In genomic region chr19:55833807-55834385, GRCm38 (mm10) we compare ENCODE assay signal across 21 mouse cellular contexts.
A peak's percentile ranks its signal among the peaks of the same experiment; 100 is the strongest.
DNase-seq lines count a peak whose midpoint lies in the region; ATAC-seq and TF ChIP-seq lines count a peak whose summit lies in the region.
"Had no signal": no experiment of that assay in that cellular context is flagged by ENCODE, and none has a peak within 500 bp of the region (broad histone marks: within the 10 kb centered on the region; RNA-seq: fewer than 3 reads in every experiment).

No protein-coding gene starts in this region.

- H3K27ac ChIP-seq in intestine, postnatal 0 days (ENCODE audit: low read depth, low read length): no peak overlapping the region
- H3K27ac ChIP-seq in intestine, embryonic 15.5 days: no peak overlapping the region
- no peak overlapping the region for H3K27ac ChIP-seq in lung, postnatal 0 days (ENCODE audit: low read length)
- 0 out of 2 replicates have a peak overlapping the region, but pooled peaks have one; percentile 24 for H3K27ac ChIP-seq in embryonic facial prominence, embryonic 14.5 days (replicated peaks; ENCODE audit: low read depth, low read length)
- H3K27ac ChIP-seq: embryonic facial prominence, embryonic 12.5 days; forebrain, embryonic 13.5 days; heart, embryonic 10.5 days; hindbrain, embryonic 12.5 days had no signal

- TF ChIP-seq CTCF in intestine, postnatal 0 days (IDR thresholded peaks at IDR 0.05; ENCODE audit: low read depth): peak; percentile 29; the same call in 1 of the 2 replicates
- peak; percentile 20; the same call in 1 of the 2 replicates for TF ChIP-seq CTCF in lung, postnatal 0 days (IDR thresholded peaks at IDR 0.05)
- TF ChIP-seq CTCF in lung, adult 2 months (IDR thresholded peaks at IDR 0.05; ENCODE audit: insufficient read depth, low read length): no peak

- H3K27me3 ChIP-seq in intestine, postnatal 0 days (replicated peaks; ENCODE audit: control insufficient read depth, insufficient read depth, low read length): no peaks in the 10 kb centered on the region
- H3K27me3 ChIP-seq in intestine, embryonic 15.5 days (replicated peaks): no peaks in the 10 kb centered on the region
- H3K27me3 ChIP-seq in lung, postnatal 0 days (replicated peaks; ENCODE audit: insufficient read depth, low read length): no peaks in the 10 kb centered on the region
- H3K27me3 ChIP-seq in embryonic facial prominence, embryonic 14.5 days (replicated peaks; ENCODE audit: control insufficient read depth, insufficient read depth, low read length): no peaks in the 10 kb centered on the region
- H3K27me3 ChIP-seq: embryonic facial prominence, embryonic 12.5 days; forebrain, embryonic 13.5 days; hindbrain, embryonic 12.5 days had no signal

- peaks cover 9% of the 10 kb centered on the region; the same call in 1 of the 2 replicates for H3K36me3 ChIP-seq in intestine, postnatal 0 days (ENCODE audit: control insufficient read depth, insufficient read depth)
- H3K36me3 ChIP-seq in intestine, embryonic 15.5 days: no peaks in the 10 kb centered on the region
- no peaks in the 10 kb centered on the region for H3K36me3 ChIP-seq in lung, postnatal 0 days (ENCODE audit: insufficient read depth, low read length)
- H3K36me3 ChIP-seq in embryonic facial prominence, embryonic 14.5 days (ENCODE audit: control insufficient read depth, insufficient read depth, low read length): 0 out of 2 replicates have a peak, but pooled peaks cover 7% of the 10 kb centered on the region
- H3K36me3 ChIP-seq: hindbrain, embryonic 12.5 days had no signal

- H3K4me3 ChIP-seq in intestine, postnatal 0 days (ENCODE audit: low read depth, low read length): no peak overlapping the region
- H3K4me3 ChIP-seq in intestine, embryonic 15.5 days (replicated peaks): no peak overlapping the region
- H3K4me3 ChIP-seq in lung, postnatal 0 days (ENCODE audit: low read depth, low read length): no peak overlapping the region
- no peak overlapping the region for H3K4me3 ChIP-seq in lung, adult 2 months (replicated peaks; ENCODE audit: extremely low read depth, low read depth, low read length)
- H3K4me3 ChIP-seq in embryonic facial prominence, embryonic 14.5 days (ENCODE audit: low read depth, low read length): no peak overlapping the region
- H3K4me3 ChIP-seq: embryonic facial prominence, embryonic 12.5 days; forebrain, embryonic 13.5 days; heart, embryonic 10.5 days; hindbrain, embryonic 12.5 days had no signal

- H3K9me3 ChIP-seq in intestine, postnatal 0 days (ENCODE audit: control insufficient read depth): no peaks in the 10 kb centered on the region
- no peaks in the 10 kb centered on the region for H3K9me3 ChIP-seq in intestine, embryonic 15.5 days
- no peaks in the 10 kb centered on the region for H3K9me3 ChIP-seq in lung, postnatal 0 days (ENCODE audit: low read length)
- H3K9me3 ChIP-seq in embryonic facial prominence, embryonic 14.5 days (ENCODE audit: control insufficient read depth, low read length): peaks cover 6% of the 10 kb centered on the region
- H3K9me3 ChIP-seq: embryonic facial prominence, embryonic 12.5 days; forebrain, embryonic 13.5 days; hindbrain, embryonic 12.5 days had no signal

- no peak for TF ChIP-seq POLR2A in lung, adult 2 months (IDR thresholded peaks at IDR 0.05; ENCODE audit: borderline replicate concordance, extremely low read depth, low read depth, low read length)

- peak; percentile 57 for DNase-seq in lung, postnatal 0 days (ENCODE audit: low spot score)
- no peak for DNase-seq in lung, adult 2 months
- DNase-seq in embryonic facial prominence, embryonic 14.5 days (ENCODE audit: low spot score): no peak
- DNase-seq in left cerebral cortex, adult 11 months (ENCODE audit: low spot score): no peak
- DNase-seq: adrenal gland, adult 2 months; adrenal gland, postnatal 25 days; cerebellum, adult 2 months; cerebellum, postnatal 10 days; embryo, embryonic 11 days; forebrain, postnatal 0 days; gastrocnemius, postnatal 36 days; heart, adult 18-20 months; heart, postnatal 10 days; heart, postnatal 4 days had no signal

- no peak overlapping the region for H3K9ac ChIP-seq in intestine, postnatal 0 days (ENCODE audit: low read depth, low read length)
- H3K9ac ChIP-seq in intestine, embryonic 15.5 days: no peak overlapping the region
- H3K9ac ChIP-seq in lung, postnatal 0 days (replicated peaks; ENCODE audit: low read depth): no peak overlapping the region
- H3K9ac ChIP-seq in embryonic facial prominence, embryonic 14.5 days (ENCODE audit: low read depth, low read length): no peak overlapping the region
- H3K9ac ChIP-seq: embryonic facial prominence, embryonic 12.5 days; forebrain, embryonic 13.5 days; forebrain, postnatal 0 days; hindbrain, embryonic 12.5 days had no signal

- peaks cover 16% of the 10 kb centered on the region for H3K4me1 ChIP-seq in intestine, postnatal 0 days (replicated peaks; ENCODE audit: control insufficient read depth, insufficient read depth, low read length)
- H3K4me1 ChIP-seq in intestine, embryonic 15.5 days (replicated peaks): peaks cover 35% of the 10 kb centered on the region
- H3K4me1 ChIP-seq in lung, postnatal 0 days (ENCODE audit: insufficient read depth, low read depth, low read length): peaks cover 6% of the 10 kb centered on the region; the same call in 1 of the 2 replicates
- H3K4me1 ChIP-seq in lung, adult 2 months (ENCODE audit: control insufficient read depth, insufficient read depth, low read length): peaks cover 9% of the 10 kb centered on the region
- peaks cover 40% of the 10 kb centered on the region for H3K4me1 ChIP-seq in embryonic facial prominence, embryonic 14.5 days (ENCODE audit: control insufficient read depth, insufficient read depth, low read length)

- WGBS in intestine, postnatal 0 days: 97% methylated on average over 4 of the region's 4 CpGs
- 94% methylated on average over 4 of the region's 4 CpGs for WGBS in intestine, embryonic 15.5 days
- WGBS in lung, postnatal 0 days: 66% methylated on average over 4 of the region's 4 CpGs
- WGBS in lung, adult 2 months: 77% methylated on average over 4 of the region's 4 CpGs
- 82% methylated on average over 4 of the region's 4 CpGs for WGBS in embryonic facial prominence, embryonic 14.5 days

- ATAC-seq in intestine, postnatal 0 days: no peak
- no peak for ATAC-seq in intestine, embryonic 15.5 days
- ATAC-seq in lung, postnatal 0 days: peak; percentile 56
- no peak for ATAC-seq in embryonic facial prominence, embryonic 14.5 days (ENCODE audit: low read depth)
- ATAC-seq: forebrain, embryonic 13.5 days; forebrain, postnatal 0 days; hindbrain, embryonic 16.5 days had no signal

- TF ChIP-seq EP300 in lung, postnatal 0 days (IDR thresholded peaks at IDR 0.05): 0 out of 2 replicates have a peak, but pooled peaks have one; percentile 11

- no peak overlapping the region for H3K4me2 ChIP-seq in intestine, postnatal 0 days (replicated peaks; ENCODE audit: low read depth)
- no peak overlapping the region for H3K4me2 ChIP-seq in intestine, embryonic 15.5 days (replicated peaks)
- no peak overlapping the region for H3K4me2 ChIP-seq in lung, postnatal 0 days (replicated peaks; ENCODE audit: low read depth, low read length)
- no peak overlapping the region for H3K4me2 ChIP-seq in embryonic facial prominence, embryonic 14.5 days (ENCODE audit: low read depth, low read length)
- H3K4me2 ChIP-seq: embryonic facial prominence, embryonic 12.5 days; forebrain, embryonic 13.5 days; hindbrain, embryonic 12.5 days had no signal
